Mouse (Mus musculus) liver, adult 2 months (tissue): ENCODE measurements around the gene C2cd2. TPM values are rescaled to one million over a fixed set of nuclear protein-coding genes. Genes with fewer than 3 reads are reported as not detected.

ENCODE experiments used
- DNase-seq: peaks from one replicate; pipeline ENCODE4 v3.0.0-alpha.2; 2011; ENCODE audit warnings: low read depth, low spot score; ENCODE audit errors: extremely low read depth
- H3K27ac ChIP-seq: fragments of 200-500 bp; replicated peaks from 2 replicates; pipeline ENCODE4 v1.5.1; 2012; ENCODE audit warnings: low read depth, mild to moderate bottlenecking, control low read depth, inconsistent platforms, low read length; ENCODE audit not compliant: insufficient read depth
- H3K27me3 ChIP-seq: fragments of 200-500 bp; 2 replicates; pipeline ENCODE4 v1.6.1; 2012; ENCODE audit warnings: mild to moderate bottlenecking, moderate library complexity, low read length, inconsistent platforms; ENCODE audit not compliant: control insufficient read depth, insufficient read depth
- H3K36me3 ChIP-seq: fragments of 200-500 bp; 2 replicates; pipeline ENCODE4 v1.6.1; 2012; ENCODE audit warnings: low read length, inconsistent platforms; ENCODE audit not compliant: control insufficient read depth, insufficient read depth
- H3K4me1 ChIP-seq: fragments of 200-500 bp; 2 replicates; pipeline ENCODE4 v1.6.1; 2011; ENCODE audit warnings: low read length; ENCODE audit not compliant: control insufficient read depth, insufficient read depth
- H3K4me3 ChIP-seq: fragments of 200-500 bp; 2 replicates; pipeline ENCODE4 v1.5.1; 2011; ENCODE audit warnings: low read depth, mild to moderate bottlenecking, control low read depth, low read length, moderate library complexity; ENCODE audit not compliant: insufficient read depth
- H3K79me2 ChIP-seq: fragments of 200-500 bp; 2 replicates; pipeline ENCODE4 v1.6.1; 2012; ENCODE audit warnings: inconsistent platforms, mild to moderate bottlenecking, low read length, moderate library complexity; ENCODE audit not compliant: control insufficient read depth, insufficient read depth
- H3K9ac ChIP-seq: fragments of 200-500 bp; 2 replicates; pipeline ENCODE4 v1.6.1; 2012; ENCODE audit warnings: low read depth, mild to moderate bottlenecking, control low read depth, inconsistent platforms, low read length
- CTCF ChIP-seq: fragments of 200-500 bp; IDR thresholded peaks from 2 replicates; pipeline ENCODE4 v1.5.1; 2011; ENCODE audit warnings: low read depth, low read length, control low read depth
- POLR2A ChIP-seq: fragments of 200-500 bp; IDR thresholded peaks from 2 replicates; pipeline ENCODE4 v1.6.1; 2011; ENCODE audit warnings: low read length, control low read depth; ENCODE audit not compliant: insufficient read depth; ENCODE audit errors: extremely low read depth
- WGBS: fragments of 180-500 bp; shearing (Covaris S2); methylation state at CpG from one replicate; pipeline ENCODE4 v1.1.7; 2018; 5-methylcytosine and 5-hydroxymethylcytosine counted together
- polyA plus RNA-seq: library from polyadenylated mRNA; depleted of rRNA; stranded (reverse); fragments of >200 nt; gene quantifications from 2 replicates; pipeline ENCODE4 v1.2.3, GENCODE M21; 2012
- total RNA-seq: library from RNA; depleted of rRNA; stranded (reverse); fragments of >200 nt; gene quantifications from 2 replicates; pipeline ENCODE4 v1.2.3, GENCODE M21; 2014

The C2cd2 gene
- total and polyA plus RNA-seq, 2 experiments = 56.7 to 173 TPM

DNA sequence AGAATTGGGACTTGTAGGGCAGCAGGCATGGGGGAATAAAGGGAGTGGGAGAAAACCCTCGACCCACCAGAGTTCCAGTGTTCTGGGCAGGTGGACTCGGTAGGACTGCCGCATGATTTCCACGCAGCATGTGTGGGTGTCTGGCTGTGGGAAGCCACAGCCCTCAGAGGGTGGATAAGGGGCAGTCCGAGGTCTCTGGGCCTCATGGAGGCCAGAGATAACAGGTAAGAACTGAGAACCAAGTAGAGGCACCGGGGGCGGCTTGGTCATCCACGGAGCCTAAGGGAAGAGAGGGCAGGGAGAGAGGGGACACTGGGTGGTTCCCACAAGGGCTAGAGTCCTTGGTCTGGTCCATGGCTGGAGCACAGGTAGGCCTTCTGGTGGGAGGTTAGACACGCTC lies 36.0 kb downstream of the C2cd2 start:
- H3K9ac ChIP-seq = no peak overlapping the region
- 90% methylated on average over 9 of the region's 9 CpGs for WGBS
- no peak overlapping the region for H3K27ac ChIP-seq
- DNase-seq = no peak
- H3K79me2 ChIP-seq = peaks cover 4% of the 10 kb centered on the region; the same call in 1 of the 2 replicates
- no peaks in the 10 kb centered on the region for H3K27me3 ChIP-seq
- peaks cover 6% of the 10 kb centered on the region for H3K4me1 ChIP-seq
- H3K36me3 ChIP-seq = no peaks in the 10 kb centered on the region
- TF ChIP-seq CTCF (no peak), POLR2A (no peak)
- H3K4me3 ChIP-seq = no peak overlapping the region

DNA sequence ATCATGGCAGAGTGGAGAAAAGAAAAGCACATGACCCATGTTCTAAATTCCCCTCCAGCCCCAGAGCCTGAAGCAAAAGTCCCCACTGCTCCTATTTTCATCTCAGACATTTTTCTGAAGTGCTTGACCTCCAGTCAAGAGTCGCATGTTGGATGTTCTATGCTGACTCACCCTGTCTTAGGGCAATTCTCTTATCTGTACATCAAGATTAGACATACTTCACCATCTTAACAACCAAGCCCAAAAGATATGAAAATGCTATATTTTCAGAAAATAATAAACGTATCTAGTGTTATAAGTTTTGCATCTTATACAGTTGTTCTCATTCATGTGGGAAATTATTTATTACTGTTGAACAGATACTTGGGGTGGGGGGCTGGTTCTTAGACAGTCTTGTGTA lies 36.6 kb downstream of the C2cd2 start:
- Histone ChIP-seq H3K4me3 (no peak overlapping the region), H3K79me2 (peaks cover 4% of the 10 kb centered on the region; the same call in 1 of the 2 replicates), H3K27ac (no peak overlapping the region), H3K36me3 (no peaks in the 10 kb centered on the region), H3K27me3 (no peaks in the 10 kb centered on the region), H3K4me1 (peaks cover 6% of the 10 kb centered on the region), H3K9ac (no peak overlapping the region)
- DNase-seq = no peak
- no peak for TF ChIP-seq POLR2A
- no peak for TF ChIP-seq CTCF
- WGBS = 86% methylated on average over 2 of the region's 2 CpGs

DNA sequence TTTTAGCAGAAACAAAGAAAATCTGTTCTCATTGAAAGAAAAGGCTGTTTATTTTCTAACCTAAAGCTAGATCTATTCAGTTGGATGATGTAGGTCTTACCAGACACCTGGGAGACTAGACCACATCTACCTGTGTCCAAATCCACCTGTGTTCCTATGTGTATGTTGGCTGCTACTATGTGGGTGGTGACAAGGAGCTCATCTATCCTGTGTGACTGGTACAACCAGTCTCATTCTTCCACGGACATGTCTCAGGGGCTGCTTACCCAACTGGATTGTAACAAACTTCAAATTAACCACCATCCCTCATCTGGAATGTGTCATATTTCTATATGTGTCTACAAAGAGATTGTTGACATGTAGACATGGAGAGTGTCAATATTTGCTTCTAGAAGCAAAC lies 38.7 kb downstream of the C2cd2 start:
- DNase-seq = no peak
- Histone ChIP-seq H3K4me3 (no peak overlapping the region), H3K9ac (no peak overlapping the region), H3K79me2 (peaks cover 15% of the 10 kb centered on the region; the same call in 1 of the 2 replicates), H3K4me1 (peaks cover 17% of the 10 kb centered on the region), H3K36me3 (no peaks in the 10 kb centered on the region; the same call in 1 of the 2 replicates), H3K27ac (no peak overlapping the region), H3K27me3 (no peaks in the 10 kb centered on the region)
- WGBS = 98% methylated on average over 1 of the region's 1 CpGs
- TF ChIP-seq POLR2A = no peak
- no peak for TF ChIP-seq CTCF

DNA sequence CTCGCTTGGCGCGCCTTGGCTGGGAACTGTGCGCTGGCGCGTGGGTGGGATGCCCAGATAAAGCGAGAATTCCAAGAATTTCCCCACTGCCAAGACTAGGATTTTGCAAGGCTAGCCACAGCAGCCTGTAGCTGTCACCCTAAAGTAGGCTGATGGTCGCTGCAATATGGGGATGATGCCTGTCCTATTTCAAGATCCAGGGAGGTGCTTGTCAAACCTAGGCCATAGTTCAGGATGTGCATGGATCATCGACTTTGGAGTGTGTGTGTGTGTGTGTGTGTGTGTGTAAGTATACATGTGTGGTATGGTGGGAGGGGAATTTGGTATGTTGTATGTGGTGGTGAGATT lies 39.6 kb downstream of the C2cd2 start:
- 0% methylated on average over 9 of the region's 9 CpGs for WGBS
- no peaks in the 10 kb centered on the region for H3K27me3 ChIP-seq
- peaks cover 23% of the 10 kb centered on the region; the same call in 1 of the 2 replicates for H3K79me2 ChIP-seq
- H3K27ac ChIP-seq = peak overlapping the region; percentile 21
- no peaks in the 10 kb centered on the region; the same call in 1 of the 2 replicates for H3K36me3 ChIP-seq
- H3K9ac ChIP-seq = peak overlapping the region; percentile 71
- TF ChIP-seq CTCF (no peak), POLR2A (no peak)
- DNase-seq = no peak
- H3K4me1 ChIP-seq = peaks cover 20% of the 10 kb centered on the region
- H3K4me3 ChIP-seq = peak overlapping the region; percentile 93

DNA sequence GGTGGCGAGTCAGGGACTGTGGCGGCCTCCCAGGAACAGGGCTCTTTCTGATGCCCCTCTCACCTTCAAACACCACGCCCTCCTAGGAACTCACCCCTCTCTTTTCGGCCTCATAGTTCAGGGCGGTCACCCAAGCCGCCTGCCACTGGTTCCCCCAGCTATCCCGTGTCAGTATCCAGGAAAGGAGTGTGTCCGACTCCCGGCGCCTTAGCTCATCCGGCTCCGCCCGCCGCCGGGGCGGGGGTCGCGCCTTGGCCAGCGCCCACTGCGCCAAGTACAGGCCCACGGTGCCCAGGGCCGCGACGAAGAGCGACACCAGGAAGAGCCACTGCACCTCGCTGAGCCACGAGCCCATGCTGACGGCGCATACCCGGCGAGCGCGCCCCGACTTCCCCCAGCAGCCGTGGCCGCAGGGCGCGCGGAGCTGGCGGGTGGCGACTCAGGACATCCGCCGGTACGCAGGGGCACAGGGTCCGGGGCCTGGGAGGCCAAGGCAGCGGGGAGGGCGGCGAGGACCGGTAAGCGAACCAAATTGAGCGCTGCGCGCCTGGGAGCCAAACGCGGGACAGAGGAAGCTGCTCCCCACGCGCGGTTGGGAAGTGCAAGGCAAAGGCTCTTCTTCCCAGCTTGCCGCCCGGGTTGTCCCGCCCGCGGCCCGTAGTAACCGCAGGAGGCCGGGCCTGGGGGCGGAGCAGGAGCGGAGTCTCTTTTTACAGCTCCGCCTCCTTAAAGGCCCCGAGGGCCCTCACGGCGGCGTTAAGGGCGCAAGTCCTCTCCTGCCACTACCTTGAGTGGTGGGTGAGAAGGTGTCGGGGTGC lies 40.2 kb downstream of the C2cd2 start:
- under 1% methylated on average over 75 of the region's 75 CpGs for WGBS

DNA sequence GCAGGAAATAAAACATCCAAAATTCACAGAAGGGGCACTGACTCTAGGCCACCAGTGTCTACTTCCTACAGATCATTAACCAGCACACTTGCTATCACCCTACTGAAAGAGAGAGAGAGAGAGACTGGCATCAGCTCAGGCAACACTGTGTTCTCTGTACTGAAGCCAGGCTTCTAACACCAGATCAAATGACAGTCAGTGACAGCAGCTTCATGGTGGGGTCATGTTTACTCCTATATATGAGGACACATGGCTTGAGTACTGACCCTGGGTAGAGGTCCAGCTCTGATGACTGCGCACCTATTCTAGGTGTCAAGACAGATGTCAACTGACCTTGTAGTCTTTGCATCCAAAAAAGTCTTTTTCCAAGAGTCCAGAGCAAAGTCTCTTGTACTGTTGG lies 41.8 kb downstream of the C2cd2 start:
- Histone ChIP-seq H3K36me3 (no peaks in the 10 kb centered on the region; the same call in 1 of the 2 replicates), H3K79me2 (peaks cover 37% of the 10 kb centered on the region), H3K27ac (peak overlapping the region; percentile 95), H3K27me3 (no peaks in the 10 kb centered on the region), H3K4me3 (peak overlapping the region; percentile 36; the same call in 1 of the 2 replicates), H3K4me1 (peaks cover 32% of the 10 kb centered on the region), H3K9ac (no peak overlapping the region)
- WGBS = 25% methylated on average over 1 of the region's 1 CpGs
- DNase-seq = peak; percentile 100
- TF ChIP-seq CTCF (no peak), POLR2A (no peak)

More for the DNA sequence above, 40.2 kb downstream of the C2cd2 start:
- TF ChIP-seq POLR2A (peak; percentile 97), CTCF (no peak)
- peak; percentile 75 for DNase-seq
- Histone ChIP-seq H3K27ac (peak overlapping the region; percentile 95), H3K36me3 (no peaks in the 10 kb centered on the region; the same call in 1 of the 2 replicates), H3K4me3 (peak overlapping the region; percentile 93), H3K27me3 (no peaks in the 10 kb centered on the region), H3K9ac (peak overlapping the region; percentile 97), H3K79me2 (peaks cover 29% of the 10 kb centered on the region; the same call in 1 of the 2 replicates), H3K4me1 (peaks cover 26% of the 10 kb centered on the region)
